Mouse (Mus musculus) neural tube, embryonic 13.5 days (tissue): ENCODE results near the gene Sbk3. TPM values are rescaled to one million over a fixed set of nuclear protein-coding genes. Genes with fewer than 3 reads are reported as not detected.

Source experiments
- ATAC-seq: fragments of 200-750 bp; cut with Nextera tagmentation; 2 replicates; pipeline ENCODE4 v1.8.0; 2017; ENCODE audit warnings: low read depth, mild to moderate bottlenecking, moderate TSS enrichment, moderate library complexity
- H3K27ac ChIP-seq: fragments of 300-500 bp; sonication (generic); replicated peaks from 2 replicates; pipeline ENCODE4 v1.5.1; 2015; ENCODE audit warnings: moderate library complexity, mild to moderate bottlenecking, inconsistent platforms
- H3K27me3 ChIP-seq: fragments of 300-500 bp; sonication (generic); 2 replicates; pipeline ENCODE4 v1.6.1; 2015; ENCODE audit warnings: mild to moderate bottlenecking, inconsistent platforms
- H3K36me3 ChIP-seq: fragments of 300-500 bp; sonication (generic); 2 replicates; pipeline ENCODE4 v1.6.1; 2015; ENCODE audit warnings: mild to moderate bottlenecking, inconsistent platforms
- H3K4me1 ChIP-seq: fragments of 300-500 bp; sonication (generic); replicated peaks from 2 replicates; pipeline ENCODE4 v1.6.1; 2015; ENCODE audit warnings: inconsistent platforms
- H3K4me2 ChIP-seq: fragments of 300-500 bp; sonication (generic); 2 replicates; pipeline ENCODE4 v1.6.1; 2015; ENCODE audit warnings: inconsistent platforms, mild to moderate bottlenecking, moderate library complexity
- H3K4me3 ChIP-seq: fragments of 300-500 bp; sonication (generic); 2 replicates; pipeline ENCODE4 v1.5.1; 2015; ENCODE audit warnings: mild to moderate bottlenecking, inconsistent platforms
- H3K9ac ChIP-seq: fragments of 300-500 bp; sonication (generic); 2 replicates; pipeline ENCODE4 v1.6.1; 2015; ENCODE audit warnings: moderate library complexity, mild to moderate bottlenecking, inconsistent platforms
- H3K9me3 ChIP-seq: fragments of 300-500 bp; sonication (generic); 2 replicates; pipeline ENCODE4 v1.6.1; 2016; ENCODE audit warnings: inconsistent platforms
- WGBS: fragments of 180-500 bp; shearing (Covaris S2); methylation state at CpG from one replicate; pipeline ENCODE4 v1.1.7; 2015; 5-methylcytosine and 5-hydroxymethylcytosine counted together
- polyA plus RNA-seq: library from polyadenylated mRNA; unstranded; fragments of >200 nt; fragmentation: Nextera tagmentation; extraction: Ambion mirVana; gene quantifications from 2 replicates; pipeline ENCODE4 v1.2.1, GENCODE M21; 2015

The Sbk3 gene
- polyA plus RNA-seq, 1 experiment from 2014 or later, result 0.14 TPM

DNA sequence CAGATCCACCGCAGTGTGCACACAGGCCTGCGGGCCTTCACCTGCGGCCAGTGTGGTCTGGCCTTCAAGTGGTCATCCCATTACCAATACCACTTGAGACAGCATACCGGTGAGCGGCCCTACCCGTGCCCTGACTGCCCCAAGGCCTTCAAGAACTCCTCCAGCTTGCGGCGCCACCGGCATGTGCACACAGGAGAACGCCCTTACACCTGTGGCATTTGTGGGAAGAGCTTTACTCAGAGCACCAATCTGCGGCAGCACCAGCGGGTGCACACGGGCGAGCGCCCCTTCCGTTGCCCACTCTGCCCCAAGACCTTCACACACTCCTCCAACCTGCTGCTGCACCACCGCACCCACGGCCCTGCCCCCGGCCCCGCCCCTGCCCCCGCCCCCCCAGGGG is 51.9 kb downstream of the Sbk3 start:
- Histone ChIP-seq H3K4me1 (peaks cover 66% of the 10 kb centered on the region), H3K27me3 (no peaks in the 10 kb centered on the region), H3K4me3 (no peak overlapping the region), H3K9me3 (no peaks in the 10 kb centered on the region), H3K36me3 (peaks cover 40% of the 10 kb centered on the region), H3K4me2 (no peak overlapping the region), H3K27ac (no peak overlapping the region), H3K9ac (no peak overlapping the region)
- no peak for ATAC-seq
- WGBS, result 83% methylated on average over 21 of the region's 21 CpGs

- 93% methylated on average over 15 of the region's 15 CpGs for WGBS
- Histone ChIP-seq H3K4me3 (no peak overlapping the region), H3K9ac (no peak overlapping the region), H3K4me2 (no peak overlapping the region), H3K4me1 (peaks cover 62% of the 10 kb centered on the region), H3K36me3 (peaks cover 40% of the 10 kb centered on the region), H3K27ac (no peak overlapping the region), H3K9me3 (no peaks in the 10 kb centered on the region), H3K27me3 (no peaks in the 10 kb centered on the region)
- ATAC-seq, result no peak
These were observed 52.3 kb downstream of the Sbk3 start for GRCm38 (mm10) chr7:4918681-4919080.

GRCm38 (mm10) chr7:4917494-4917893 is 53.5 kb downstream of the Sbk3 start:
- no peaks in the 10 kb centered on the region for H3K9me3 ChIP-seq
- peak overlapping the region; percentile 89 for H3K9ac ChIP-seq
- peak overlapping the region; percentile 67; the same call in 1 of the 2 replicates for H3K4me2 ChIP-seq
- peak overlapping the region; percentile 2; the same call in 1 of the 2 replicates for H3K4me3 ChIP-seq
- peaks cover 50% of the 10 kb centered on the region for H3K4me1 ChIP-seq
- peak overlapping the region; percentile 98; the same call in 1 of the 2 replicates for H3K27ac ChIP-seq
- no peak for ATAC-seq
- peaks cover 40% of the 10 kb centered on the region for H3K36me3 ChIP-seq
- H3K27me3 ChIP-seq, result no peaks in the 10 kb centered on the region
- WGBS, result 91% methylated on average over 2 of the region's 2 CpGs

GRCm38 (mm10) chr7:4915669-4916416 is 55.1 kb downstream of the Sbk3 start:
- WGBS, result 11% methylated on average over 14 of the region's 14 CpGs
- Histone ChIP-seq H3K4me1 (peaks cover 34% of the 10 kb centered on the region), H3K27ac (peak overlapping the region; percentile 98)

More at GRCm38 (mm10) chr7:4915669-4916416, 55.1 kb downstream of the Sbk3 start:
- peak overlapping the region; percentile 67 for H3K4me2 ChIP-seq
- H3K36me3 ChIP-seq, result peaks cover 34% of the 10 kb centered on the region
- H3K9ac ChIP-seq, result peak overlapping the region; percentile 89
- H3K4me3 ChIP-seq, result peak overlapping the region; percentile 61
- ATAC-seq, result peak; percentile 78
- no peaks in the 10 kb centered on the region for H3K27me3 ChIP-seq
- H3K9me3 ChIP-seq, result no peaks in the 10 kb centered on the region

Other genes starting within 250 kb of the Sbk3 start
- 0.32 TPM in 1 of 2 replicates, not detected in the other for gene Tmem150b, start 245.9 kb downstream of the Sbk3 start, polyA plus RNA-seq
- gene Kmt5c, start 231.1 kb downstream of the Sbk3 start, polyA plus RNA-seq, result 84.0 and 84.7 TPM in 2 replicates
- 18.9 and 19.0 TPM in 2 replicates for gene Cox6b2, start 218.1 kb downstream of the Sbk3 start, polyA plus RNA-seq
- not detected in 2 replicates for gene Fam71e2, start 199.9 kb downstream of the Sbk3 start, polyA plus RNA-seq
- 0.46 and 0.91 TPM in 2 replicates for gene Il11, start 188.3 kb downstream of the Sbk3 start, polyA plus RNA-seq
- not detected in 2 replicates for gene Tmem190, start 188.2 kb downstream of the Sbk3 start, polyA plus RNA-seq
- 2.9 and 3.8 TPM in 2 replicates for gene Tmem238, start 181.5 kb downstream of the Sbk3 start, polyA plus RNA-seq
- 194 and 230 TPM in 2 replicates for gene Rpl28, start 178.3 kb downstream of the Sbk3 start, polyA plus RNA-seq
- gene Ube2s, start 158.6 kb downstream of the Sbk3 start, polyA plus RNA-seq, result 266 and 276 TPM in 2 replicates
- 8.7 and 9.7 TPM in 2 replicates for gene Shisa7, start 126.5 kb downstream of the Sbk3 start, polyA plus RNA-seq
- 4.5 and 4.8 TPM in 2 replicates for gene Isoc2b, start 100.9 kb downstream of the Sbk3 start, polyA plus RNA-seq
- gene Isoc2a, start 94.0 kb downstream of the Sbk3 start, polyA plus RNA-seq, result 0.51 and 0.91 TPM in 2 replicates
- 0.35 and 0.47 TPM in 2 replicates for gene Gm36210, start 64.7 kb downstream of the Sbk3 start, polyA plus RNA-seq
- gene Zfp628, start 56.0 kb downstream of the Sbk3 start, polyA plus RNA-seq, result 4.6 and 4.8 TPM in 2 replicates
- gene Nat14, start 49.1 kb downstream of the Sbk3 start, polyA plus RNA-seq, result 21.5 and 23.2 TPM in 2 replicates
- gene Ssc5d, start 45.4 kb downstream of the Sbk3 start, polyA plus RNA-seq, result 2.4 and 2.7 TPM in 2 replicates
- gene Sbk2, start 6.8 kb downstream of the Sbk3 start, polyA plus RNA-seq, result not detected in 2 replicates
- 59.8 and 63.2 TPM in 2 replicates for gene Zfp579, start 25.0 kb upstream of the Sbk3 start, polyA plus RNA-seq
- gene Zfp524, start 43.2 kb upstream of the Sbk3 start, polyA plus RNA-seq, result 8.4 and 9.1 TPM in 2 replicates
- 43.0 and 43.7 TPM in 2 replicates for gene Fiz1, start 43.5 kb upstream of the Sbk3 start, polyA plus RNA-seq
- gene Gm44973, start 44.3 kb upstream of the Sbk3 start, polyA plus RNA-seq, result 0.61 TPM in 1 of 2 replicates, not detected in the other
- gene Zfp865, start 49.2 kb upstream of the Sbk3 start, polyA plus RNA-seq, result 6.2 and 6.3 TPM in 2 replicates
- gene Ccdc106, start 49.4 kb upstream of the Sbk3 start, polyA plus RNA-seq, result 40.0 and 43.3 TPM in 2 replicates
- gene 4632433K11Rik, start 63.0 kb upstream of the Sbk3 start, polyA plus RNA-seq, result not detected in 2 replicates
- 8.3 and 9.1 TPM in 2 replicates for gene Zfp784, start 67.3 kb upstream of the Sbk3 start, polyA plus RNA-seq
- gene Zfp580, start 80.4 kb upstream of the Sbk3 start, polyA plus RNA-seq, result 69.9 and 81.4 TPM in 2 replicates
- 105 and 112 TPM in 2 replicates for gene U2af2, start 91.0 kb upstream of the Sbk3 start, polyA plus RNA-seq
- 76.4 and 89.3 TPM in 2 replicates for gene Epn1, start 109.1 kb upstream of the Sbk3 start, polyA plus RNA-seq
- not detected in 2 replicates for gene Rfpl4, start 145.8 kb upstream of the Sbk3 start, polyA plus RNA-seq
- gene Rasl2-9, start 154.8 kb upstream of the Sbk3 start, polyA plus RNA-seq, result 0.34 and 0.45 TPM in 2 replicates
- not detected in 2 replicates for gene Vmn1r55, start 178.5 kb upstream of the Sbk3 start, polyA plus RNA-seq
- gene Vmn1r56, start 225.6 kb upstream of the Sbk3 start, polyA plus RNA-seq, result not detected in 2 replicates
- gene Vmn1r57, start 247.3 kb upstream of the Sbk3 start, polyA plus RNA-seq, result not detected in 2 replicates